Mouse (Mus musculus) spleen, postnatal 14 days (tissue): ENCODE data around the gene Rnf208.

ENCODE experiments used
- DNase-seq, 2 experiments: peaks; one replicate each; pipeline ENCODE4 v3.0.0; 2021 to 2022; ENCODE audit warnings: low spot score in 2 of 2

The Rnf208 gene

GRCm38 (mm10) chr2:25224766-25225752 lies 17.0 kb upstream of the Rnf208 start:
- peak; percentile 93 to 95 for DNase-seq

GRCm38 (mm10) chr2:25225811-25226379 lies 16.2 kb upstream of the Rnf208 start:
- DNase-seq, result no peak

GRCm38 (mm10) chr2:25226864-25227263 lies 15.2 kb upstream of the Rnf208 start:
- DNase-seq, result no peak

- DNase-seq, result no peak
These were observed 14.6 kb upstream of the Rnf208 start for GRCm38 (mm10) chr2:25227406-25227805.

- DNase-seq, result peak; percentile 74 to 89
These were observed 13.6 kb upstream of the Rnf208 start for GRCm38 (mm10) chr2:25228431-25228889.

GRCm38 (mm10) chr2:25228995-25229530 lies 13.0 kb upstream of the Rnf208 start:
- no peak for DNase-seq

- DNase-seq, result no peak
These were observed 12.5 kb upstream of the Rnf208 start for GRCm38 (mm10) chr2:25229582-25229981.

GRCm38 (mm10) chr2:25230581-25230980 lies 11.5 kb upstream of the Rnf208 start:
- DNase-seq, result no peak

GRCm38 (mm10) chr2:25231038-25231437 lies 11.0 kb upstream of the Rnf208 start:
- no peak for DNase-seq

- no peak for DNase-seq
These were observed 8.6 kb upstream of the Rnf208 start for GRCm38 (mm10) chr2:25233421-25233820.

- DNase-seq, result no peak
These were observed 8.0 kb upstream of the Rnf208 start, which contains the start of gene Slc34a3 for GRCm38 (mm10) chr2:25234050-25234449. Slc34a3 (minus strand) TSS chr2:25234364.

- no peak for DNase-seq
These were observed 7.4 kb upstream of the Rnf208 start for GRCm38 (mm10) chr2:25234551-25235220.

GRCm38 (mm10) chr2:25236614-25237013 lies 5.4 kb upstream of the Rnf208 start, which contains the start of gene Rnf224:
Rnf224 (minus strand) TSS chr2:25236787.
- no peak for DNase-seq

- DNase-seq, result no peak
These were observed 4.5 kb upstream of the Rnf208 start for GRCm38 (mm10) chr2:25237522-25237921.

GRCm38 (mm10) chr2:25238106-25238505 lies 3.9 kb upstream of the Rnf208 start:
- DNase-seq, result no peak

GRCm38 (mm10) chr2:25239766-25240165 lies 2.3 kb upstream of the Rnf208 start:
- DNase-seq, result no peak

- no peak for DNase-seq
These were observed 1.7 kb upstream of the Rnf208 start for GRCm38 (mm10) chr2:25240310-25240709.

GRCm38 (mm10) chr2:25240723-25241437 lies 1.2 kb upstream of the Rnf208 start:
- peak in 1 of 2 experiments; percentile 33 for DNase-seq

GRCm38 (mm10) chr2:25241438-25241775 lies 648 bp upstream of the Rnf208 start:
- DNase-seq, result no peak

- no peak for DNase-seq
These were observed 1.3 kb downstream of the Rnf208 start for GRCm38 (mm10) chr2:25243342-25243741.

GRCm38 (mm10) chr2:25244144-25244543 lies 2.1 kb downstream of the Rnf208 start:
- DNase-seq, result no peak
